Mouse (Mus musculus) thymus, postnatal 14 days (tissue): ENCODE measurements around the gene Dis3l2.

Experiments
- DNase-seq: peaks from one replicate; pipeline ENCODE4 v3.0.0; 2021

Dis3l2 gene

GRCm38 (mm10) chr1:86703300-86703964, at the start of gene Dis3l2:
Dis3l2 (plus strand) TSS chr1:86703808.
- DNase-seq = peak; percentile 86

GRCm38 (mm10) chr1:86657071-86657470, 46.5 kb upstream of the Dis3l2 start:
- no peak for DNase-seq

DNA sequence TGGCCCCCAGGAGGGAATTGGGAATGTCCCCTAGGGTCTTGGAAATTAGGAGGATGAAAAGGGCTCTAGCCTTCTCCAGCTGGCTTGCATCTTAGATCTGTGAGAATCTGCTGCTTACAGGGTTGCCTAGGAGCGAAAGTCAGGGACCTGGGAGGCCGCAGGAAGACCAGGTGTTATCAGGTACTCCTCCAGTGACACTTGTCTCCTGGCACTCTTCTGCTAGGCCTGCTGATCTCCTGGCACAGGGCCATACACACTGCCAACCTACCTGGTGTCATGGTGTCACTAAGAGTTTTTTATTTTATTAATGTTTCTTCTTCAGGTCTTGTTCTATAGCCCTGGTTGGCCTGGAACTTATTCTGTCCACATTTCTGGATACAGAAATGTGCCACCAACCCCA, 38.5 kb upstream of the Dis3l2 start:
- DNase-seq = no peak

DNA sequence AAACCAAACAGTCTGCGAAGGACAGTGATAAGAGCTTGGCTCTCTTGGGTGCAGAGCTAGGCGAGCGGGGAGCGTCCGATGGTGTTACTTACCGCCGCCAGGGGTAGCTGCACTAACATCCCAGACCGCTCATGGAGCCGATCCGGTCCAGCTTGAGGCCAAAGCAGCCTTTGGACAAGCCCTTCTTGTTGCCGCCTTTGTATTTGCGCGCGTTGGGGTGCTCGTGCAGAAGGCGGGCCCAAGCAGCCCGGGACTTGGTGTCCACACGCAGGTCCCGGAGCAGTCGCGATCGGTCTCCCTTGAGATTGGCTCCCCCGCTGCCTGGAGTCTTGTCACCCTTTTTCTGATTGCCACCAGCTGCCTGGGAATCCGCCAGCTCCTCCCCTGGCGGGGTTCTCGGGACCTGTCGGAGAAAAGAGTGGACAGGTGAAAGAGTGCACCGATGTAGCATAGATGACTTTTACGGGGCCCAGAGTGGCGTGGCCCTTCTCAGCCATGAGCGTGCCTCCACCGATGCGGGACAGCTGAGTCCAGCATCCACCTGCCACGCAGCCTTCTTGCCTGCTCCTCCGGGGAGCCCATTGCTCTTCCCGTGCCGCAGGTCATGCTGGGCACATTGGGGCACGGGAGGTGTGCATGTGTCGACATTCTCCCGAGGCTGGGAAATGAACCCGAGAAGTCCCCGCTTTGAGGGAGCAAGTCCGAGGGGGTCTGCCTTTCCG, 33.9 kb upstream of the Dis3l2 start:
- peak; percentile 17 for DNase-seq

GRCm38 (mm10) chr1:86670279-86671038, 33.1 kb upstream of the Dis3l2 start, which contains the start of gene Nppc:
Nppc (minus strand) TSS chr1:86670571.
- DNase-seq = peak; percentile 68

DNA sequence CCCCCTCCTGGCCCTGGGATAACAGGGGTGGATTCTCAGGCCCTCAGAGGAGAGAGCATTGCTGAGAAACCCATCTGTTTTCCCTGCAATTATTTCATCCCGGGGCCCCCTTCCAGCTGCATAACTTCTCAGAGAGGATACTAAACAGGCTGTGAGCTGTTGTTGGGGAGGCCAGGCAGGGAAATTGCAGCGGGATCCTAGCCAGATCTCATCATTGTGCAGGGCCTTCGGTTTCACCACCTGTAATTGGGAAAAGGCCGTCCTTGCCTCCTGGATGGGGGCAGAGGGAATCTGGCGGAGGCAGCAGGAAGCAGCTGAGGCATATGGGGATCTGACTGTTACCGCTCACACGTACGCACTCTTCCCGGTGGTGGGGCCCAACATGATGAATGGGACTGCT, 29.2 kb upstream of the Dis3l2 start:
- no peak for DNase-seq

- DNase-seq = no peak
Measured at GRCm38 (mm10) chr1:86675126-86675525, 28.5 kb upstream of the Dis3l2 start.

GRCm38 (mm10) chr1:86677624-86678023, 26.0 kb upstream of the Dis3l2 start:
- DNase-seq = no peak

DNA sequence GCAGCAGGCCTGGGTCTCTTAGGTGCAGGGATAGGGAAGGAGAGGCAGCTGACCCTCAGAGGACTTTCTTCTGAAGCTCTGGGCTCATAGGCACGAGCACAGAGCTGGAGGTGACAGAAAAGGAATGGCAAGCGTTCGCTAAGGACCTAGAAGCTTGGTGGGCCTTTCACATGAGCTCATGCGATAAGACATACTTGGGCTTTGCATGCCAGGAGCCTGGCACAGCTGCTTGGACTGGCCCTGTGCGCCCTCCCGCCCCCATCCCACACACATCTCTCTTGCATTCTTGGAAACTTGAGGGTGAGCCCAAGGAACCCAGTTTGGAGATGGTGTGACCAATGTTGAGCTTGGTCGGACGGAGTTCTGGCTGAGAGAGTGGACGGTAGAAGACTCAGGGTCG, 24.9 kb upstream of the Dis3l2 start:
- no peak for DNase-seq

DNA sequence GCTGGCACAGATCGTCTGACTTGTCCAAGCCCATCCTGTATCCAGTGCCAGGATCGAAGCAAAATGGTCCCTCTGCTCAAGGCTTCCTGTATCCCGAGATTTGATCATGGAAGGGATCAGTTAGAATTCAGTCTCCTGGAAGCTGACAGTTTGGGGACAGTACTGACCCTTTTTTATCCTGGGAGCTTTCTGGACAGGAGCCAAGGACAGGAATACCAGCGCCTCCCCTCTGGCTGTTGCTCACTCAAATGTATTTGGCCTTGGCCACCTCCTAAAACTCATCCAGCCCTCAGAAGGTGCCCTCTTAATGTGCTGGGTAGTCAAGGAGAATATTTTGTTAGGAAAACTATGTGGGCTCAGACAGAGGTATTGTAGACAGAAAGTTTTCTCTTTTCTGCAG, 16.4 kb upstream of the Dis3l2 start:
- no peak for DNase-seq

GRCm38 (mm10) chr1:86691027-86691426, 12.6 kb upstream of the Dis3l2 start:
- DNase-seq = no peak

DNA sequence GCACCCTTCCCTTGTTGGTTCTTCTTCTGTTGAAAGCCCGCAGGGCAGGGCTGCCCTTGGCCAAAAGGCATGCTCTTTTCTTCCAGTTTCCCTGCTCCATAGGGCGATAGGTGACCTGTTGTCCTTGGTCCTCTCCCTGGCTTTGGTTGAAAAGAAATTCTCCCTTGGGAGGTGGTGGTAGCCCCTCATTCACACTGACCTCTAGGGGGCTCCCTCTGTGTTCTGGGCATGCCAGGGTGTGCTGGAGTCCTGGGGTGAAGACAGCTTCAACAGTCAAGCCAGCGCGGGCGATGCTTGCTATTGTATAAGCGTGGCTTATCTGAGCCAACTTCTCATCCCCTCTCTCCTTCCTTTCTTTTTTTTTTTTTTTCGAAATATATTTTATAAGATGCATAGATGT, 6.7 kb upstream of the Dis3l2 start:
- DNase-seq = peak; percentile 40

- peak; percentile 46 for DNase-seq
Measured at GRCm38 (mm10) chr1:86698721-86699120, 4.9 kb upstream of the Dis3l2 start.

DNA sequence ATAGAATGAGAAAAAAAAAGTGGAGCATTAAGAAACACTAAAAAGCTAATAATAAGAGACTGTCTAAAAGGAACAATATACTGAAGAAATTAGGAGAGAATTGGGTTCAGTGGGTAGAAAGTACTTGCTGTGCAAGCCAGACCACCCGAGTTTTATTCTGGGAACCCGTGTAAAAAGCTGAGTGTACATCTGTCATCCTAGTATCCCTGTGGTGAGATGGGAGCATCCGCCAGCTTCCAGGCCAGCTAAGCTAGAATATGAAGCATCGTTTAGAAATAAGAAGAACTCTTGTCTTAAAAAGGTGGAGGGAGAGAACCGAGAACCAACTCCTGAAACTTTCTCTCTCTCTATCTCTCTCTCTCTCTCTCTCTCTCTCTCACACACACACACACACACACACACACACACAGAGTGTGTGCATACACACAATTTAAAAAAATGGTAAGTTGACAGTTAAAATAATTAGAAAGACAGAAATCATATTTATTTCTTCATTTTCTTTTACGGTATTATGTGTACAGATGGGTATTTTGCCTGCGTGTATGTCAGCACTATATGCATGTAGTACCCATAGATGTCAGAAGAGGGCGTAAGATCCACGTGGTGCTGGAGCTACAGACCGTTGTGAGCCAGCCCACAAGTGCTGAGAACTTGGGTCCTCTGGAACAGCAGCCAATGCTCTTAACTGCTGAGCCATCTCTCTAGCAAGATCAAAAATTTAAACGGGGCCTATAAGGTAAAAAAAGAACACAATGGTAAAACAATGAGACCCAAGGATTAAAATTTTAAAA, 4.1 kb upstream of the Dis3l2 start:
- DNase-seq = no peak

- DNase-seq = no peak
Measured at GRCm38 (mm10) chr1:86700367-86700766, 3.2 kb upstream of the Dis3l2 start.

GRCm38 (mm10) chr1:86703965-86704326, 338 bp downstream of the Dis3l2 start:
- no peak for DNase-seq

- no peak for DNase-seq
Measured at GRCm38 (mm10) chr1:86705461-86705860, 1.9 kb downstream of the Dis3l2 start.

DNA sequence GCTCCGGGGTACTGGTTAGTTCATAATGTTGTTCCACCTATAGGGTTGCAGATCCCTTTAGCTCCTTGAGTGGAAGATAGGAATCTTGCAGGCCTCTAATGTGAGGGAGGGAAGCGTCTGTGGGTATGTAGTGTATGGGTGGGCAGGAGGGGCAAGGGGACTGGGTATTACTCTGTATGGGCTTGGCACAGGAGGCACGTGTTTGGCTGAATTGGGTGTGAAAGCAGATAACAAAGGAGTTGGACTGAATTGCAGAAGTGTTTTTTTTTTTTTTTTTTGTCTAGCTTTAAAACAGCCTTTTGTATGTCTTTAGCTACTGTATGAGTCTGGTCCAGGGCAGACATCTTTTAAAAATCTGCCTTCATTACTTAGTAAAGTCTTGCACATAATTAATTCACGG, 5.9 kb downstream of the Dis3l2 start:
- no peak for DNase-seq

DNA sequence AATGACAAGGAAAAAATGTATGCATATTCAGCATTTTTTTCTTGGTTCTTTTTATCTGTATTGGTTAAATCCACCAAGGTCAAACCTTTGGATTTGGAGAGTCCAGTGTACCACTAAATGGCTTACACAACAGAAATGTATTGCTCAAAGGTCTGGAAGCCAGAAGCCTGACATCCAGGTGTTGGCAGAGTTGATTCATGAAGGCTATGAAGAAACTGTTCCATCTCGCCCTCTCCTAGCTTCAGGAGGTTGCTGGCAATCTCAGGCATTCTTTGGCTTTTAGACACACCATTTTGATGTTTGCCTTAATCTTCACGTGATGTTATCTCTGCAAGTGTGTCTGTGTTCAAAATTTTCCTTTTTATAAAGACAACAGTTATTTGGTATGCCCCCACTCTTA, 8.4 kb downstream of the Dis3l2 start:
- no peak for DNase-seq

DNA sequence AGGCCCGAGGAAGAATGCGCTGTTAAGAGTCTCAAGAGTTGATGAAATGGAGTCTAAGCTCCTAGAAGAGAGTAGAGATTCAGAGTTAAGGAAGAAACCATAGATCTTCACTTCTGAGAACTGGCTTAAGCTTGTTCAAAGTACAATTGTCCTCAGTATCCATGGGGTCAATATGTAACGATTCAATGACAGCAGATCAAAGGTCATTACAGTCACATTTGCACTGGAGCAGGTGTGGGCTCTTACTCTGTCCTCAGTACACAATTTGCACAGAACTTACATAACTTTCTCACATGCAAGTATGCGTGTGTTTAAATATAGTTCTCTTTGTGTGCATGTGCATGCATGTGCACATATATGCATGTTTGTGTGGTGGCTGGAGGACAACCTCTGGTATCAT, 9.4 kb downstream of the Dis3l2 start:
- DNase-seq = no peak

GRCm38 (mm10) chr1:86718190-86718589, 14.6 kb downstream of the Dis3l2 start:
- DNase-seq = no peak

DNA sequence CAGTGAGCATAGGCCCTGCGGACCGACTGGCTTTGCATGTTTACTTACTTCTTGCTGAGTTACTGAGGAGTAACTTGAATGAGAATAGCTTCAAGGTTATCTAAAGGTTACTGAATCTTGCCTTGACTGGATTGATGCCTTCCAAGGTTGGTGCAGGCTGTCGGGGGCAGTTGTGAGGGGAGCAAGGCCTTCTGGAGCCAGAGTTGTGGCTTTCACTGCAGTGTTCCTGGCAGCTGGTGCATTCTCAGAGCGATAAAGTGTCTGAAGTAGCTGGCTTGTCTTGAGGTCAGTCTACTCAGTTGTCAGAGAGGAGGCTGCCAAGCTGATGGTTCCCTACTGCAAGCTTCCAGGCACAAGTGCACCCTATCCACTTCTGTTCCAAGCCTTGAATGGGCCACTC, 15.8 kb downstream of the Dis3l2 start:
- no peak for DNase-seq

DNA sequence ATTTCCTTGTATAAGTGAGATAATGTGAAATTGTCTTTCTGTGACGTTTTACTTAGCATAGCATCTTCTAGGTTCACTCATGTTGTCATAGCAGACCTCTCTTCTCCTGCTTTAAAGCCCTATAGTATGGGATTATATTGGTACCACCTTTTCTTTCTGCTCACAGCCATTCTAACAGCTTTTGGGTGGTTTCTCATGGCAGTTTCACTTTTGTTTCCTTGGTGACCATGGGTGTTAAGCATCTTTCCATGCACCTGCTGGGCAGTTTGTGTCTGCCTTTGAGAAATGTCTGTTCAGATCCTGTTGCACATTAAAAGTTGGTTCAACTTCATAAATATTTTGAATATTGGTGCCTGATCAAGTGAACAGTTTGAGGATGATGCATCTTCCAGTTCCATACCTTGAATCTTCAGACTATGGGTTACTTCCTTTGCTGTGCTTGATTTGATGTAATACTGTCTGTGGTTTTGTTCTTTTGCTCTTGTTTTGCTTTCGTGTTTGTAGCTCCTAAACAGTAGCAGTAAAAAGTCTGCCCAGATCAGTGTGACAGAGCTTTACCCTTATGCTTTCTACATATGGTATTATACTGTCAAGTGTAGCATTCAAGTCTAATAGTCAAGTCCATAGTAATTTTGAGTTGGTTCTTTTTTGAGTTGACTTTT, 29.7 kb downstream of the Dis3l2 start:
- no peak for DNase-seq
